Mouse (Mus musculus) c-Kit-positive CD71-positive TER-119-negative erythroid progenitor cells, embryonic 14.5 days (primary cell): ENCODE data around the gene Pla2g3.

Source experiments
- DNase-seq: peaks from one replicate; pipeline ENCODE4 v3.0.0-alpha.2; 2013; ENCODE audit warnings: low read depth

Pla2g3 gene

GRCm38 (mm10) chr11:3520919-3521318 lies 32.8 kb downstream of the Pla2g3 start:
- no peak for DNase-seq

- no peak for DNase-seq
Observed at GRCm38 (mm10) chr11:3521339-3522224, 33.5 kb downstream of the Pla2g3 start.

- no peak for DNase-seq
Observed at GRCm38 (mm10) chr11:3522285-3523000, 34.4 kb downstream of the Pla2g3 start.

- DNase-seq: no peak
Observed at GRCm38 (mm10) chr11:3523840-3524582, 35.9 kb downstream of the Pla2g3 start.

GRCm38 (mm10) chr11:3525560-3525959 lies 37.5 kb downstream of the Pla2g3 start:
- no peak for DNase-seq

GRCm38 (mm10) chr11:3526207-3526606 lies 38.1 kb downstream of the Pla2g3 start:
- no peak for DNase-seq

GRCm38 (mm10) chr11:3526979-3527738 lies 39.1 kb downstream of the Pla2g3 start:
- DNase-seq: no peak

GRCm38 (mm10) chr11:3527766-3528165 lies 39.7 kb downstream of the Pla2g3 start:
- no peak for DNase-seq

- no peak for DNase-seq
Observed at GRCm38 (mm10) chr11:3528208-3528607, 40.1 kb downstream of the Pla2g3 start.

GRCm38 (mm10) chr11:3529476-3530252 lies 41.6 kb downstream of the Pla2g3 start:
- no peak for DNase-seq

- DNase-seq: no peak
Observed at GRCm38 (mm10) chr11:3530731-3531130, 42.6 kb downstream of the Pla2g3 start.

GRCm38 (mm10) chr11:3531634-3532033 lies 43.5 kb downstream of the Pla2g3 start:
- no peak for DNase-seq

- DNase-seq: no peak
Observed at GRCm38 (mm10) chr11:3532101-3532931, 44.2 kb downstream of the Pla2g3 start.

GRCm38 (mm10) chr11:3533406-3533932 lies 45.4 kb downstream of the Pla2g3 start:
- no peak for DNase-seq

- DNase-seq: no peak
Observed at GRCm38 (mm10) chr11:3534956-3535355, 46.9 kb downstream of the Pla2g3 start.

- DNase-seq: peak; percentile 81
Observed at GRCm38 (mm10) chr11:3535406-3535986, 47.4 kb downstream of the Pla2g3 start.

GRCm38 (mm10) chr11:3536082-3536481 lies 48.0 kb downstream of the Pla2g3 start:
- no peak for DNase-seq

- no peak for DNase-seq
Observed at GRCm38 (mm10) chr11:3536745-3537333, 48.8 kb downstream of the Pla2g3 start.

GRCm38 (mm10) chr11:3537711-3538110 lies 49.6 kb downstream of the Pla2g3 start:
- DNase-seq: no peak
